Mouse (Mus musculus) small intestine, adult 10 weeks (tissue): ENCODE measurements around the gene Fam83f. TPM values are rescaled to one million over a fixed set of nuclear protein-coding genes. Genes with fewer than 3 reads are reported as not detected.

Experiments
- polyA plus RNA-seq: library from polyadenylated mRNA; stranded (reverse); fragments of 350-450 nt; fragmentation: Illumina TruSeq; extraction: RNeasy Lipid Tissue Mini Kit (QIAGEN cat#74804); gene quantifications from one replicate; pipeline ENCODE4 v1.2.3, GENCODE M21; 2014; ENCODE audit warnings: low replicate concordance

Gene Fam83f
- polyA plus RNA-seq, result 0.71 TPM

DNA sequence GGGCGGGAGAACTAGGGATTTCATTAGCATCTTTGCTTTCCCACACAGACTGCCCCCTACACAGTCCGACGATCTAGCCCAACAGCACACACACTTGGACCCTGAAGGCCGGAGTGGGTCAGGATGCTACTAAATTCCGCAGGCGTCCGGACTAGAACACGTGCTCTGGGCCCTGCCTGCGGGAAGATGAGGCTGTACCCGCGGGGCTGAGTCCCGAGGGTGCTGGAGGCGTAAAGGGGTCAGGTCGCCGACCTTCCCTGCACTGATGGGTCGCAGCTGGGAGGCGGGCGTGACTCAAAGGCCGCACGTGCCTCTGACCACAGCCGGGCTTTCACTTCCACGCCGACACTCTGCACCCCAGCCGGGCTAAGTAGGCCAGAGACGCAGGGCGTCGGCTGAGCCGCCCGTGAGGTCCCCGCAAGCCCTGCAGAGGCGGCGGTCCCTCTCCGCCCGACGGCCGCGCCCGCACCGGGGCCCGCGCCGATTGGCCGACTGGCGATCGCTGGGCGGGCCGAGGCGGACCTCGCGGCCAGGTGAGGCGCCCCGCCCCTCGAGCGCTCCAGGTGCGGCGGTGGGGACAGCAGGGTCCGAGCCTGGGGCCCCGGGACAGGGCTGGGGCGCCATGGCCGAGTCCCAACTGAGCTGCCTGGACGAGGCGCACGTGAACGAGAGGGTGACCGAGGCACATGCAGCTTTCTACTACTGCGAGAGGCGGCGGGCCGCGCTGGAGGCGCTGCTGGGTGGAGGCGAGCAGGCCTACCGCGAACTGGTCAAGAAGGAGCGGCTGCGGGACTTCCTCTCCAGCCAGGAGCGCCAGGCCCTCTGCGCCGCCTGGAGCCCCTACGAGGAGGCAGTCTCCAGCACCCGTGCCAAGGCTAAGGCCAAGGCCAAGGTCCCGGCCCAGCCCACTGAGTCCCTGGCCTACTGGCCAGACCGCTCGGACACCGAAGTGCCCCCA is at the start of gene Fam83f:
TSS of gene Fam83f (plus strand) at position 553 of the 958 bp plus-strand sequence.

DNA sequence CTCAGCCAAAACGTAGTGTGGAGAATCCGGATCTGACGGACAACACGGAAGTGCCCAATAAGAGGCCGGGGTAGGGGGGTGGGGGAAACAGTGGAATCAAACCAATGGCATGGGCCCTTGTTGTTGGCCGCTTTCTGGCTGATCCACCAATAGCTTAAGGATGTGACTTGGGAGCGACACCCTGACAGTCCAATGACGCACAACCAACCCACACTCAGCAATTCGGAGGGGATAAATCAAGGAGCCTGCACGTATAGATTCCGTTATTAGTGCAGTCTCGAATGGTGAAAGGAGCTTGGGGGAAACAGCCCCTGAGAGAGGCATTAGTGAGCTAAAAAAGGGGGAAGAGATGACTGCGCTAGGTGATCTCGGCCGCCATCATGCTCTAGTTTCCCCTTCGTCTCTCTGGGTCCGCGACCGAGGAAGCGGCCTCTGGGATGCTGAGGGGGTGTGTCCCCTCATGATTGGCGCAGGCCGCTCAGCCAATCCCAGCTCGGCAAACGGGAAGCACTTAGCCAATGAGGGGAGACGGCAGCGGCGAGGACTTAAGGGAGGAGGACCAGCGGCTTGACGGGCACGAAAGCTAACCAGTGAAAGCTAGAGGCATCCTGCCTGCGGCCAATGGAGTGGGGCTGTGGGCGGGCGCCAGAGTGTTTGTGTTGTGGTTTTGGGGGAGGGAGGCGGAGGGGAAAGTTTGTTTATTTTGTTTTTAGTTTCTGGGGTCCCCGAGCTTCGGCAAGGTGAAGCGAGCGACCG is 39.1 kb downstream of the Fam83f start, which contains the start of gene Tnrc6b:
TSS of gene Tnrc6b (plus strand) at position 706 of the 756 bp plus-strand sequence.

Other genes starting within 250 kb of the Fam83f start
- gene Enthd1, start 106.7 kb upstream of the Fam83f start, polyA plus RNA-seq, result not detected
- gene Grap2, start 99.3 kb upstream of the Fam83f start, polyA plus RNA-seq, result 1.0 TPM
- 13.6 TPM for gene Tnrc6b, start 39.5 kb downstream of the Fam83f start, polyA plus RNA-seq